Mouse (Mus musculus): ENCODE data around the gene Baz2a. TPM values are rescaled to one million over a fixed set of nuclear protein-coding genes. Genes with fewer than 3 reads are reported as not detected.

Baz2a gene
- polyA plus RNA-seq, 1 experiment from 2014 or later: 11.2 TPM

- H3K27me3 ChIP-seq (replicated peaks; ENCODE audit: insufficient read depth, low read length): no peaks in the 10 kb centered on the region
- peak overlapping the region; percentile 86 for H3K4me2 ChIP-seq (replicated peaks; ENCODE audit: low read depth, low read length)
- ATAC-seq (peak; percentile 76), DNase-seq (ENCODE audit: low spot score) (peak; percentile 94)
- H3K27ac ChIP-seq (ENCODE audit: low read length): peak overlapping the region; percentile 95
- H3K4me1 ChIP-seq (ENCODE audit: insufficient read depth, low read depth, low read length): peaks cover 17% of the 10 kb centered on the region; the same call in 1 of the 2 replicates
- peak; percentile 71 for TF ChIP-seq CTCF (IDR thresholded peaks at IDR 0.05)
- 0 out of 2 replicates have a peak, but pooled peaks have one; percentile 7 for TF ChIP-seq EP300 (IDR thresholded peaks at IDR 0.05)
- H3K36me3 ChIP-seq (ENCODE audit: insufficient read depth, low read length): peaks cover 24% of the 10 kb centered on the region
- H3K4me3 ChIP-seq (ENCODE audit: low read depth, low read length): peak overlapping the region; percentile 90
- H3K9me3 ChIP-seq (ENCODE audit: low read length): no peaks in the 10 kb centered on the region
- H3K9ac ChIP-seq (replicated peaks; ENCODE audit: low read depth): peak overlapping the region; percentile 71
- WGBS: 2% methylated on average over 47 of the region's 88 CpGs
These were observed 1.4 kb downstream of the Baz2a start for GRCm38 (mm10) chr10:128092506-128093495.

- peaks cover 17% of the 10 kb centered on the region; the same call in 1 of the 2 replicates for H3K4me1 ChIP-seq (ENCODE audit: insufficient read depth, low read depth, low read length)
- H3K9ac ChIP-seq (replicated peaks; ENCODE audit: low read depth): peak overlapping the region; percentile 71
- TF ChIP-seq EP300 (IDR thresholded peaks at IDR 0.05): 0 out of 2 replicates have a peak, but pooled peaks have one; percentile 4
- TF ChIP-seq CTCF (IDR thresholded peaks at IDR 0.05): no peak
- WGBS: 31% methylated on average over 13 of the region's 13 CpGs
- H3K9me3 ChIP-seq (ENCODE audit: low read length): no peaks in the 10 kb centered on the region
- ATAC-seq (no peak), DNase-seq (ENCODE audit: low spot score) (peak; percentile 44)
- peak overlapping the region; percentile 86 for H3K4me2 ChIP-seq (replicated peaks; ENCODE audit: low read depth, low read length)
- H3K27ac ChIP-seq (ENCODE audit: low read length): peak overlapping the region; percentile 95
- H3K36me3 ChIP-seq (ENCODE audit: insufficient read depth, low read length): peaks cover 16% of the 10 kb centered on the region
- H3K27me3 ChIP-seq (replicated peaks; ENCODE audit: insufficient read depth, low read length): no peaks in the 10 kb centered on the region
- peak overlapping the region; percentile 90 for H3K4me3 ChIP-seq (ENCODE audit: low read depth, low read length)
These were observed 2.3 kb downstream of the Baz2a start for GRCm38 (mm10) chr10:128093496-128094294.

GRCm38 (mm10) chr10:128094340-128094968 lies 3.1 kb downstream of the Baz2a start:
- Histone ChIP-seq H3K9ac (replicated peaks; ENCODE audit: low read depth) (0 out of 2 replicates have a peak overlapping the region, but pooled peaks have one; percentile 13), H3K4me3 (ENCODE audit: low read depth, low read length) (peak overlapping the region; percentile 90), H3K36me3 (ENCODE audit: insufficient read depth, low read length) (peaks cover 9% of the 10 kb centered on the region), H3K27ac (ENCODE audit: low read length) (peak overlapping the region; percentile 95), H3K9me3 (ENCODE audit: low read length) (no peaks in the 10 kb centered on the region), H3K4me2 (replicated peaks; ENCODE audit: low read depth, low read length) (peak overlapping the region; percentile 86), H3K4me1 (ENCODE audit: insufficient read depth, low read depth, low read length) (peaks cover 17% of the 10 kb centered on the region; the same call in 1 of the 2 replicates), H3K27me3 (replicated peaks; ENCODE audit: insufficient read depth, low read length) (no peaks in the 10 kb centered on the region)
- DNase-seq (ENCODE audit: low spot score) (peak; percentile 97), ATAC-seq (peak; percentile 67)
- TF ChIP-seq CTCF (IDR thresholded peaks at IDR 0.05): no peak
- TF ChIP-seq EP300 (IDR thresholded peaks at IDR 0.05): no peak
- 10% methylated on average over 19 of the region's 19 CpGs for WGBS

GRCm38 (mm10) chr10:128095003-128095636 lies 3.7 kb downstream of the Baz2a start:
- H3K4me2 ChIP-seq (replicated peaks; ENCODE audit: low read depth, low read length): peak overlapping the region; percentile 86
- no peaks in the 10 kb centered on the region for H3K27me3 ChIP-seq (replicated peaks; ENCODE audit: insufficient read depth, low read length)
- H3K4me1 ChIP-seq (ENCODE audit: insufficient read depth, low read depth, low read length): peaks cover 17% of the 10 kb centered on the region; the same call in 1 of the 2 replicates

GRCm38 (mm10) chr10:128096313-128096692 lies 4.9 kb downstream of the Baz2a start:
- Histone ChIP-seq H3K9ac (replicated peaks; ENCODE audit: low read depth) (peak overlapping the region; percentile 94; the same call in 1 of the 2 replicates), H3K4me3 (ENCODE audit: low read depth, low read length) (peak overlapping the region; percentile 97), H3K4me2 (replicated peaks; ENCODE audit: low read depth, low read length) (peak overlapping the region; percentile 14; the same call in 1 of the 2 replicates), H3K4me1 (ENCODE audit: insufficient read depth, low read depth, low read length) (peaks cover 17% of the 10 kb centered on the region; the same call in 1 of the 2 replicates), H3K27ac (ENCODE audit: low read length) (no peak overlapping the region), H3K36me3 (ENCODE audit: insufficient read depth, low read length) (no peaks in the 10 kb centered on the region), H3K9me3 (ENCODE audit: low read length) (no peaks in the 10 kb centered on the region), H3K27me3 (replicated peaks; ENCODE audit: insufficient read depth, low read length) (no peaks in the 10 kb centered on the region)
- DNase-seq (ENCODE audit: low spot score): no peak
- 17% methylated on average over 4 of the region's 4 CpGs for WGBS
- no peak for ATAC-seq
- TF ChIP-seq EP300 (IDR thresholded peaks at IDR 0.05): no peak
- no peak for TF ChIP-seq CTCF (IDR thresholded peaks at IDR 0.05)

More at GRCm38 (mm10) chr10:128095003-128095636, 3.7 kb downstream of the Baz2a start:
- no peak for DNase-seq (ENCODE audit: low spot score)
- Histone ChIP-seq H3K4me3 (ENCODE audit: low read depth, low read length) (peak overlapping the region; percentile 90), H3K27ac (ENCODE audit: low read length) (0 out of 2 replicates have a peak overlapping the region, but pooled peaks have one; percentile 11), H3K36me3 (ENCODE audit: insufficient read depth, low read length) (peaks cover 2% of the 10 kb centered on the region; the same call in 1 of the 2 replicates), H3K9ac (replicated peaks; ENCODE audit: low read depth) (no peak overlapping the region), H3K9me3 (ENCODE audit: low read length) (no peaks in the 10 kb centered on the region)
- no peak for TF ChIP-seq EP300 (IDR thresholded peaks at IDR 0.05)
- TF ChIP-seq CTCF (IDR thresholded peaks at IDR 0.05): no peak
- ATAC-seq: no peak
- 33% methylated on average over 9 of the region's 9 CpGs for WGBS

All from lung, postnatal 0 days (tissue).